Mouse (Mus musculus) frontal cortex, postnatal 14 days (tissue): ENCODE measurements around the gene Mettl7a1.
"Not testable (repeated sequence)": the region's sequence is repeated elsewhere in the genome, so short reads cannot be mapped to it uniquely, and the experiment has no call there.

Experiments
- DNase-seq, 2 experiments: peaks; one replicate each; pipeline ENCODE4 v3.0.0; 2022; ENCODE audit warnings: low spot score in 2 of 2

The Mettl7a1 gene

DNA sequence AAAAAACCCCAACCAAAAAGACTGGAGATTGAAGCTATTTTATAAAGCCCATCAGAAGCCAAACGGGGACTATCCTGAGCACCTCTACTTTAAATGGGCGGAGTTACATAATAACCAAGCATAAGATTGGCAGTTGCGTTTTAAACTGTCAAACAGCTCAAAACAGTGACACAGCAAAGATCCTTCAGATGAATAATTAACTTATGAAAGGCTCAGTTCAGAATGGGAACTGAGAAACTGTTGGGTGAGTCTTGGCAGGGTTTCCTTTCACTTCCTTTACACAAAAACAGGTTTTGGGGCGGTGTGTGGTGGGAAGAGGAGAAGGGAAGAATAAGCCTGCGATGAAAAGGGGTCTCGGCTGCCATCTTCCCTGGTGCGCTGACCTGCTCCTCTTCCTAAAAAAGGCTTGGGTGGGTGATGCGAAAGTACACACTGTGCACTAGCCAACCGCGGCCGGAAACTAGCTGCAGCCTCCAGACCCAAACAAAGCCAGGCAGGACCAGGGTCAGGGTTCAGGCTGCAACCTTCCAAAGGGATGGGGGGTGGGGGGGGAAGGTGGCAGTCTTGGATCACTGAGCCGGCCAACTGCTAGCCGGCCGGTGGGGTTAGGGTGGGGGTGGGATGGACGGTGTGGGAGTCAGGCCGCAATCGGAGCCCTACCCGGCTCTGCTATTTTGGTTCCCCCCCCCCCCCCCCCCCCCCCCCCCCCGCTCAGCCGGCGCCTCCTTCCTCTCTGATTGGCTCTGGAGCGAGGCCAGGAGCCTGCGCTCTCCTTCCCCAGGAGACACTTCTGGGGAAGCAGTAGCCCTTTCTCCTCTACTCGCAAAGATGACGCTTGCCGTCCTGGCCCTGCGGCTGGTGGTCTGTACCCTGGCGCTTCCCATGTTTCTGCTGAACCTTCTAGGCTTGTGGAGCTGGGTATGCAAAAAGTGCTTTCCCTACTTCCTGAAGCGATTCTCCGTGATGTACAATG is at the start of gene Mettl7a1:
TSS of gene Mettl7a1 (plus strand) at position 122 of the 973 bp plus-strand sequence.
- peak; percentile 68 to 71 for DNase-seq

- no peak for DNase-seq
Measured at GRCm38 (mm10) chr15:100256386-100256785, 47.6 kb upstream of the Mettl7a1 start.

- DNase-seq: no peak
Measured at GRCm38 (mm10) chr15:100257305-100257704, 46.6 kb upstream of the Mettl7a1 start.

- DNase-seq: no peak
Measured at GRCm38 (mm10) chr15:100258646-100259425, 45.1 kb upstream of the Mettl7a1 start.

- not testable (repeated sequence) for DNase-seq
Measured at GRCm38 (mm10) chr15:100260351-100260750, 43.6 kb upstream of the Mettl7a1 start.

DNA sequence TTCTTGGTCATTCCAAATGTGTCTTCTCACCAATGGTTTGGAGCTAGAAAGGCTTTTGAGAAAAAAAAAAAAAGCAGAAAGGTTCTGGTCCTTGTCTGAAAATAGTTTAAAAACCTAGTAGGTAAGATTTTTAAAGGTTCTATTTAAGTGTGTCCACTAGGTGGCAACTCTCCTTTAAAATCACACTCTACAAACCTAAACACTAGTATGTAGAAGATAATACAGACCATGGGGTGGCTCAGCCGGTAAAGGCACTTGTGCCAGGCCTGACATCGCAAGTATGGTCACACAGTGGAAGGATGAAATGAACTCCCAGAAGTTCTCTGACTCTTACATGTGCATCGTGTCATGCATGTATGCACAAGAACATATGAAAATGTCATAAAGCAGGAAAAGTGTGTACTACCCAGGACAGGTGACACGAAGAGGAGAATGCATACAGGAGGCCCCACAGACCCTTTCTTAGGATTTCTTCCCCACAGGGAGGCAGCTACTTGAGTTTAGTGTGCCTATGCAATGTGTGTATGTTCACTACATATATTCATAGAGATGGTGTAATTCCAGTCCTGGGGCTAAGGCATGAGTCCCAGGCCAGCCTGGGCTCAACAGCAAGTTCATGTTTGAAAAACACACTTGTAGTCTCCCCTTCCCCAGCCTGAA is 40.6 kb upstream of the Mettl7a1 start:
- no peak for DNase-seq

DNA sequence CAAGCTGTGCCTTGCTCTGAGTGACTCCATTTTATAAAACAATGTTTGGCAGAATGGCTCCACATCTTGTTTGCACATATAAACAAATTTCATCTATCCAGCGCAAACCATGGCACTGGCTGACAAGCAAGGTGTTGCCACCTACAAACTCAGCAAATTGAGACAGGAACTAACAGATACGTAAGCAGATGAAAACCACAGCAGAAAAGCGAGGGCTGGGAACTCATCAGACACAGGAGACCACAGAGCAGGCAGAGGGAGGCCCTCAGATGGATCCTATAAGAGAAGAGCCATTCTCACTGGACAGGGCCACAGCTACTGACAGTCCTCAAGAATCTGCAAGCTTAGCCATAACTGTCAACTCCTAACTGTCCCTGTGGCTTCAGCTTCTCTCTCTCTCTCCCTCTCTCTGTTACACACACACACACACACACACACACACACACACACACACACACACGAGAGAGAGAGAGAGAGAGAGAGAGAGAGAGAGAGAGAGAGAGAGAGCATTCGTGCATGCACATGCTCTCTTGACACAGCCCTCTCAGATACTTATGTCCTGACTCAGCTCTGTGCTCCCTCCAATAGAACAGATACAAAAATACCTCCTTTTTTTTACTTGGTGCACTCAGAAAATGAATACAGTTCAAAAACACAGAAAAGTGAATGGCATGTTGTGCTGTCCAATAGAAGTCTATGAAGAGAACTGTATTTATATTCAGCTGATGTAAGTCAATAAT is 38.2 kb upstream of the Mettl7a1 start:
- no peak for DNase-seq

DNA sequence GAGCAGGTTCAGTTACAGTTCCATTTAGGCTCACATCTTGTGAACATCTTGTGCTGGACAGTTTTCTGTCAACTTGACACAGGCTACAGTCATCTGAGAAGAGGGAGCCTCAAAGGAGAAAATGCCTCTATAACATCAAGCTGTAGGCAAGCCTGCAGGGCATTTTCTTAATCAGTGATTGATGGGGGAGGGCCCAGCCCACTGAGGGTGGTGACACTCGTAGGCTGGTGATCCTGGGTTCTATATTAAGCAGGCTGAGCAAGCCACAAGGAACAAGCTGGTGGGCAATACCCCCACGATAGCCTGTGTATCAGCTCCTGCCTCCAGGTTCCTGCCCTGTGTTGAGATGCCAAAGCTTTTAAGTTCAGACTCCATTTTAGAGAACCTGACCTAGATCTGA is 35.0 kb upstream of the Mettl7a1 start:
- DNase-seq: no peak

- no peak for DNase-seq
Measured at GRCm38 (mm10) chr15:100269776-100270175, 34.2 kb upstream of the Mettl7a1 start.

DNA sequence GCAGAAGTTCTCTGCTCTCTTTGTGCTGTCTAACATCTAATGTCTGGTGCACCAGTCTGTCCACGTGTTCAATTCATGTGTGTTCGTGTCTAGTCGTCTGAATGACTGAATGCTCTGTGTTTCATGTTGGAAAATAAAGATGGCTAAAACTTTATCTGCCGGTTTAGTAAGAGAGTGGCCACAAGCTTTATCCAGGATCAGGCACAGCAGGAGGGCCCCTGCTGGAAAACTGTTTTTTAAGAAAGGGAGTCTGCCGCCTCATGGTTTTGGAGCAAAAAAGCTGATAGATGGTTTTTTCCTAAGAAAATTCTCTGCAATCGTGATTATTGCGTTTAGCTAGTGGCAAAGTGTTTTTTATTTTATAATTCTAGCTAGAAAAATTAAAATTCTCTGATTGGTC is 33.3 kb upstream of the Mettl7a1 start:
- not testable (repeated sequence) for DNase-seq

DNA sequence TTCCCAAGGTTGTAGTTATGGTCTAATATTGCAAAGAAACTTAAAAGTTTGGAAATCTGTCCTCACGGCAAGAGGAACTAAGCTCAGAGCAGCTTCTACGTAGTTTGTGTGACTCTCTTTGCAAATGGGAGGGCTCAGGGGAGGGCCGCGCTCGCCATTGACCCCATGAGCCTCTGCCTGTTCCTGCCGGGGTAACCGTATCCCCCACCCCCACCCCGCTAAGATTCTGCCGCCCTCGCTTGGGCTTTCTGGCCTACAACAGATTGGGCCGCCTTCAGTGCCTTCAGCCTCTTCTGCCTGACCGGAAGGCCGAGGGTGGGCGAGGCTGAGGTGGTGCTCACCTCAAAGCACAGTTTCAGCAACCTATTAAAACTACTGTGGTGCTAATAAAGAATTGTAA is 32.5 kb upstream of the Mettl7a1 start:
- DNase-seq: no peak

GRCm38 (mm10) chr15:100273791-100274308 is 30.1 kb upstream of the Mettl7a1 start:
- DNase-seq: not testable (repeated sequence)

GRCm38 (mm10) chr15:100274790-100275559 is 29.0 kb upstream of the Mettl7a1 start:
- no peak for DNase-seq

DNA sequence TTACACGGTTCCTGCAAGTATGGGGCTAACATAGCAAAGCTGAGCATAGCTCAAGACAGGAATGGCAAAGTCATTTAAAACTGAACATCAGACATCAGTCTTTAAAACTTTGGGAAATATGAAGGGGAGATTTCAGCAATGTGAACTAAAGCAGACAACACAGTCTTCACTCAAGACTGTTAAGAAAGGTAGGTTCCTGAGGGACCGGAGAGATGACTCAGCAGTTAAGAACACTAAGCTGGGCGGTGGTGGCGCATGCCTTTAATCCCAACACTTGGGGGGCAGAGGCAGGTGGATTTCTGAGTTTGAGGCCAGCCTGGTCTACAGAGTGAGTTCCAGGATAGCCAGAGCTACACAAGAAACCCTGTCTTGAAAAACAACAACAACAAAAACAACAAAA is 27.5 kb upstream of the Mettl7a1 start:
- DNase-seq: no peak

- no peak for DNase-seq
Measured at GRCm38 (mm10) chr15:100277586-100277985, 26.4 kb upstream of the Mettl7a1 start.

GRCm38 (mm10) chr15:100280626-100281025 is 23.3 kb upstream of the Mettl7a1 start, which contains the start of gene Tmprss12:
TSS of gene Tmprss12 (plus strand) at chr15:100280837.
- DNase-seq: no peak

DNA sequence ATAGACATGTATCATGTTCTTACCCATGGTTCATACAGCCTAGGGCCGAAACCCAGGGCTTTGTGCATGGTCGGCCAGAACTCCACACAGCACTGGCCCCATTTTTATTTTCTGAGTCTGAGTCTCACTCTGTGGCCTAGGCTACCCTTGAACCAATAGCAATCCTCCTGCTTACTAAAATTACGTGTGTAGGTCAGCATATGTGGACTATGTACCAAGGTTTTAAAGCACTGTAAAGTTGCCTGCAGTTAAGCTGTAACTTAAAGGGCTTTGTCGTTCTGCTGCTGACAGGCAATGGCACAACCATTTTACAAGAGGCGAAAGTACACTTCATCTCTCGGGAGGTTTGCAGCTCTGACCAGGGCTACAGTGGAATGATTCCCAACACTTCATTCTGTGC is 15.0 kb upstream of the Mettl7a1 start:
- DNase-seq: no peak

DNA sequence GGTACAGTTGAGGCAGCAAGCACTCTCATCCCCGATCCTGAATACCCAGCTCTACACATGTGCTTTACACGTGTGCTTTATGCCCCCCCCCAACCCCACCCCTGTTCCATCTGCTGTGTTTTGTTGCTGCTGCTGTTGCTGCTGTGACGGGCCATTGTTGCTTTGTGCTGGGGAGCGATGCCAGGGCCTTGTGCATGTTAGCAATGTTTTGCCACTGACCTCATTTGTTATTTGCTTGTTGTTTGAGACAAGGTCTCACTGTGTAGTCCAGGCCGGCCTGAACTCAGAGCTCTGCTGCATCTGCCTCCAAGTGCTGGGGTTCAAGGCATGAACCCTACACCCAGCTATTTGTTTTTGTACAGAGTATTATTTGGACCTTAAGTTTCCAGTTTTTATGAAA is 13.1 kb upstream of the Mettl7a1 start:
- no peak for DNase-seq

GRCm38 (mm10) chr15:100292326-100292725 is 11.6 kb upstream of the Mettl7a1 start:
- DNase-seq: no peak

DNA sequence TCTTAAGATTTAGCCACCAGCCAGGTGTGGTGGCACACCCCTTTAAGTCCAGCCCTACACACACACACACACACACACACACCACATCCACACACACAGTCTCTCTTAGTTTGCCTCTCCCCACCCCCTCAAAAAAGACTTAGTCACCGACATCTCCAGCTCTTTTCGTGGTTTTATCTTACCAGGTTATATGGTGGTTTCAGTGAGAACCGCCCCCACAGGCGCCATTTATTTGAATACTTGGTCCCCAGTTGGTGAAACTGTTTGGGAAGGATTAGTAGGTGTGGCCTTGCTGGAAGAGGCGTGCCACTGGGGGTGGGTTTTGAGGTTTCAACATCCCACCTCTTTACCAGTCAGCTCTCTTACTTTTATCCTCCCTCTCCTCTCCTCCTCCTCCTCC is 6.1 kb upstream of the Mettl7a1 start:
- DNase-seq: no peak
